Mouse (Mus musculus) brain, embryonic 14.5 days (tissue): ENCODE data around the gene Camk2n1.

Source experiments
- CTCF ChIP-seq: fragments of 200-500 bp; IDR thresholded peaks from 2 replicates; pipeline ENCODE4 v1.5.1; 2012; ENCODE audit warnings: inconsistent platforms, mild to moderate bottlenecking, moderate library complexity, borderline replicate concordance; ENCODE audit not compliant: insufficient read depth, insufficient read length; ENCODE audit errors: extremely low read depth
- POLR2A ChIP-seq: fragments of 200-500 bp; IDR thresholded peaks from 2 replicates; pipeline ENCODE4 v1.6.1; 2012; ENCODE audit warnings: mild to moderate bottlenecking, inconsistent platforms, borderline replicate concordance; ENCODE audit not compliant: poor library complexity, insufficient read depth, insufficient read length, severe bottlenecking; ENCODE audit errors: extremely low read depth

GRCm38 (mm10) chr4:138488241-138488640, 34.1 kb downstream of the Camk2n1 start:
- TF ChIP-seq CTCF (no peak), POLR2A (no peak)
